8 mouse cellular contexts compared by ENCODE assay signal in genomic region chr2:118926361-118926997, GRCm38 (mm10). TPM values are rescaled to one million over a fixed set of nuclear protein-coding genes. Genes with fewer than 3 reads are reported as not detected.
DNase-seq lines count a peak whose midpoint lies in the region; ATAC-seq and TF ChIP-seq lines count a peak whose summit lies in the region.

Gene Chst14, plus strand, starts transcription at chr2:118926496.

- peak within 1 kb of the TSS; percentile 93 for H3K4me3 ChIP-seq in liver, adult 2 months (ENCODE audit: insufficient read depth, low read depth, low read length)
- peak within 1 kb of the TSS; percentile 54 for H3K4me3 ChIP-seq in midbrain, embryonic 16.5 days (ENCODE audit: low read depth, low read length)

- H3K27me3 ChIP-seq in liver, adult 2 months (ENCODE audit: control insufficient read depth, insufficient read depth, low read length), result no peaks in the 10 kb centered on the region
- H3K27me3 ChIP-seq in midbrain, embryonic 16.5 days (ENCODE audit: control insufficient read depth, insufficient read depth, low read depth, low read length), result no peaks in the 10 kb centered on the region

- WGBS in liver, adult 2 months, result 3% methylated on average over 47 of the region's 47 CpGs
- 2% methylated on average over 41 of the region's 47 CpGs for WGBS in midbrain, embryonic 16.5 days

- H3K4me2 ChIP-seq in midbrain, embryonic 16.5 days (ENCODE audit: low read length), result peak within 1 kb of the TSS; percentile 86

- no peaks in the 10 kb centered on the region for H3K79me2 ChIP-seq in liver, adult 2 months (ENCODE audit: control insufficient read depth, insufficient read depth, low read length)

- H3K9ac ChIP-seq in liver, adult 2 months (ENCODE audit: low read depth, low read length), result peak within 1 kb of the TSS; percentile 88
- H3K9ac ChIP-seq in midbrain, embryonic 16.5 days (ENCODE audit: low read depth, low read length), result peak within 1 kb of the TSS; percentile 73

- no peak within 1 kb of the TSS for H3K27ac ChIP-seq in liver, adult 2 months (replicated peaks; ENCODE audit: insufficient read depth, low read depth, low read length)
- H3K27ac ChIP-seq in midbrain, embryonic 16.5 days (ENCODE audit: low read length), result no peak within 1 kb of the TSS

- TF ChIP-seq POLR2A in liver, adult 2 months (IDR thresholded peaks at IDR 0.05; ENCODE audit: extremely low read depth, insufficient read depth, low read length), result 0 out of 2 replicates have a peak, but pooled peaks have one; percentile 26

- TF ChIP-seq CTCF in liver, adult 2 months (IDR thresholded peaks at IDR 0.05; ENCODE audit: low read depth, low read length), result no peak

- no peaks in the 10 kb centered on the region; the same call in 1 of the 2 replicates for H3K36me3 ChIP-seq in liver, adult 2 months (ENCODE audit: control insufficient read depth, insufficient read depth, low read length)
- 0 out of 2 replicates have a peak, but pooled peaks cover 8% of the 10 kb centered on the region for H3K36me3 ChIP-seq in midbrain, embryonic 16.5 days (ENCODE audit: control insufficient read depth, insufficient read depth, low read length)

- peaks cover 3% of the 10 kb centered on the region for H3K4me1 ChIP-seq in liver, adult 2 months (ENCODE audit: control insufficient read depth, insufficient read depth, low read length)
- peaks cover 12% of the 10 kb centered on the region for H3K4me1 ChIP-seq in midbrain, embryonic 16.5 days (ENCODE audit: control insufficient read depth, insufficient read depth, low read length)

- peak; percentile 83 for DNase-seq in 3134 (ENCODE audit: extremely low read depth, insufficient read length, low spot score)
- DNase-seq in adrenal gland, adult (ENCODE audit: inconsistent age in 2 of 2, low spot score in 1 of 2), result peak; percentile 89 to 94
- DNase-seq in embryo, embryonic 10 days (ENCODE audit: low spot score), result peak; percentile 83
- peak; percentile 78 to 85 for DNase-seq in gastrocnemius, postnatal 4 days (ENCODE audit: low spot score in 2 of 2)
- peak; percentile 16 for DNase-seq in liver, adult 2 months (ENCODE audit: extremely low read depth, low read depth, low spot score)
- peak; percentile 73 to 87 for DNase-seq in spleen, postnatal 4 days (ENCODE audit: low spot score in 2 of 2)

- ATAC-seq in inflammation-experienced regulatory T-cells, adult 6 months, result peak; percentile 72
- ATAC-seq in midbrain, embryonic 16.5 days, result peak; percentile 78

- no peaks in the 10 kb centered on the region for H3K9me3 ChIP-seq in midbrain, embryonic 16.5 days (replicated peaks; ENCODE audit: control insufficient read depth, low read length, poor library complexity, severe bottlenecking)

RNA-seq across cellular contexts. Expression of gene Chst14, which starts in this region (rescaled TPM):
- total RNA-seq in gastrocnemius, postnatal 4 days (2021), result 10 to 100 TPM; 19.5 to 19.7 TPM
- polyA plus RNA-seq in inflammation-experienced regulatory T-cells, adult 6 months (2017; shearing (Covaris generic)), result 1 to 10 TPM; 1.1 to 1.6 (median 1.5) TPM
- 0.55 and 1.2 TPM in 2 replicates for total RNA-seq in liver, adult 2 months (2014; rRNA removed)
- 1.8 and 2.0 TPM in 2 replicates for polyA plus RNA-seq in liver, adult 2 months (2012; rRNA removed)
- polyA plus RNA-seq in midbrain, embryonic 16.5 days (2015; fragmentation: Nextera tagmentation; extraction: Ambion mirVana), result 4.6 and 4.7 TPM in 2 replicates

Comparison
In these comparisons a context has a peak if more than half of its experiments do, and no peak if none do; other contexts are left out.
1. DNase-seq: peak in every context shown above with its lines; median percentile 92 in adrenal gland, adult; 83 in 3134; 83 in embryo, embryonic 10 days; 82 in gastrocnemius, postnatal 4 days; 80 in spleen, postnatal 4 days; 16 in liver, adult 2 months.